Mouse (Mus musculus) stomach, embryonic 14.5 days (tissue): ENCODE results near the gene Zfp57. TPM values are rescaled to one million over a fixed set of nuclear protein-coding genes. Genes with fewer than 3 reads are reported as not detected.

Experiments
- ATAC-seq: fragments of 200-750 bp; cut with Nextera tagmentation; 2 replicates; pipeline ENCODE4 v1.8.0; 2017; ENCODE audit warnings: low read depth, moderate TSS enrichment; ENCODE audit not compliant: insufficient number of reproducible peaks, insufficient read depth, low FRiP score
- H3K27ac ChIP-seq: fragments of 300-500 bp; sonication (generic); 2 replicates; pipeline ENCODE4 v1.5.1; 2014; ENCODE audit warnings: mild to moderate bottlenecking, low read length, moderate library complexity, mixed read lengths
- H3K27me3 ChIP-seq: fragments of 300-500 bp; sonication (generic); 2 replicates; pipeline ENCODE4 v1.6.1; 2014; ENCODE audit warnings: low read length, control low read depth, mixed read lengths; ENCODE audit not compliant: control insufficient read depth, insufficient read depth
- H3K36me3 ChIP-seq: fragments of 300-500 bp; sonication (generic); 2 replicates; pipeline ENCODE4 v1.6.1; 2014; ENCODE audit warnings: mild to moderate bottlenecking, control low read depth, low read length, moderate library complexity, mixed read lengths; ENCODE audit not compliant: control insufficient read depth, insufficient read depth
- H3K4me1 ChIP-seq: fragments of 300-500 bp; sonication (generic); 2 replicates; pipeline ENCODE4 v1.6.1; 2014; ENCODE audit warnings: low read length, control low read depth, mixed read lengths; ENCODE audit not compliant: control insufficient read depth, insufficient read depth
- H3K4me2 ChIP-seq: fragments of 300-500 bp; sonication (generic); replicated peaks from 2 replicates; pipeline ENCODE4 v1.6.1; 2014; ENCODE audit warnings: low read depth, low read length, control low read depth
- H3K4me3 ChIP-seq: fragments of 300-500 bp; sonication (generic); 2 replicates; pipeline ENCODE4 v1.5.1; 2014; ENCODE audit warnings: low read depth, low read length, control low read depth
- H3K9ac ChIP-seq: fragments of 300-500 bp; sonication (generic); replicated peaks from 2 replicates; pipeline ENCODE4 v1.6.1; 2014; ENCODE audit warnings: low read depth, mild to moderate bottlenecking, control low read depth, low read length, moderate library complexity, mixed read lengths
- H3K9me3 ChIP-seq: fragments of 300-500 bp; sonication (generic); 2 replicates; pipeline ENCODE4 v1.6.1; 2016; ENCODE audit warnings: low read depth, low read length, control low read depth; ENCODE audit not compliant: control insufficient read depth
- WGBS: fragments of 180-500 bp; shearing (Covaris S2); extraction: QIAGEN DNeasy Blood & Tissue Kit; methylation state at CpG from one replicate; pipeline ENCODE4 v1.1.7; 2014; 5-methylcytosine and 5-hydroxymethylcytosine counted together
- polyA plus RNA-seq: library from polyadenylated mRNA; unstranded; fragments of >200 nt; fragmentation: Nextera tagmentation; extraction: Ambion mirVana; gene quantifications from 2 replicates; pipeline ENCODE4 v1.2.1, GENCODE M21; 2014

The Zfp57 gene
- polyA plus RNA-seq, 1 experiment from 2014 or later = 77.8 TPM

GRCm38 (mm10) chr17:37022628-37023576 lies 21.9 kb downstream of the Zfp57 start, which contains the start of gene Mog:
Mog (minus strand) TSS chr17:37023398.
- WGBS = 73% methylated on average over 9 of the region's 9 CpGs
- Histone ChIP-seq H3K27me3 (no peaks in the 10 kb centered on the region), H3K4me2 (no peak within 1 kb of the TSS), H3K27ac (no peak within 1 kb of the TSS), H3K4me3 (no peak within 1 kb of the TSS), H3K36me3 (no peaks in the 10 kb centered on the region), H3K9me3 (no peaks in the 10 kb centered on the region), H3K9ac (no peak within 1 kb of the TSS), H3K4me1 (no peaks in the 10 kb centered on the region)
- ATAC-seq = no peak

DNA sequence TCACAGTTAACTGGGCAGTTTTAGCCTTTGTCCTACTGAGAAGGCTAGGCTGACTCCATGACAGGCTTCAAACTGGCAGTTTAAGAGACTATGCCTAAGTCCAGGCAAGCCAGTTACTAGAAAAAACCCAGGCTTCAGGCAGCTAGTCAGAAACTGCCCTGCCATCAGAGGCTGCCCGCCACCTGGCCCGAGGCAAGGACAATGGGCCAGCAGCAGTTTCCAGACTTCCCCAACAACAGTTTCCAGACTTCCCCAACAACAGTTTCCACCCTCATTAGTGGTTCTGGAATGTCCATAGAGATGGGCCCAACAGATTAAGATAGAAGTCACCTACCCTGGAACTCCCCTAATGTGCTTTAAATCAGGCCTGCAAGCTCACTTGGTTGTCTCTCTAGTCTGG lies 25.5 kb downstream of the Zfp57 start:
- Histone ChIP-seq H3K36me3 (no peaks in the 10 kb centered on the region), H3K4me2 (no peak overlapping the region), H3K4me3 (no peak overlapping the region), H3K27ac (no peak overlapping the region), H3K27me3 (no peaks in the 10 kb centered on the region), H3K4me1 (0 out of 2 replicates have a peak, but pooled peaks cover 2% of the 10 kb centered on the region), H3K9ac (no peak overlapping the region), H3K9me3 (no peaks in the 10 kb centered on the region)
- 84% methylated on average over 2 of the region's 2 CpGs for WGBS
- ATAC-seq = no peak

- no peak overlapping the region for H3K4me3 ChIP-seq
- 0 out of 2 replicates have a peak, but pooled peaks cover 2% of the 10 kb centered on the region for H3K4me1 ChIP-seq
- H3K4me2 ChIP-seq = no peak overlapping the region
- no peaks in the 10 kb centered on the region for H3K27me3 ChIP-seq
- 95% methylated on average over 4 of the region's 4 CpGs for WGBS
- H3K27ac ChIP-seq = peak overlapping the region; percentile 89; the same call in 1 of the 2 replicates
- ATAC-seq = no peak
- H3K36me3 ChIP-seq = no peaks in the 10 kb centered on the region
- H3K9me3 ChIP-seq = no peaks in the 10 kb centered on the region
- H3K9ac ChIP-seq = no peak overlapping the region
Observed at GRCm38 (mm10) chr17:37027486-37027885, 26.5 kb downstream of the Zfp57 start.

DNA sequence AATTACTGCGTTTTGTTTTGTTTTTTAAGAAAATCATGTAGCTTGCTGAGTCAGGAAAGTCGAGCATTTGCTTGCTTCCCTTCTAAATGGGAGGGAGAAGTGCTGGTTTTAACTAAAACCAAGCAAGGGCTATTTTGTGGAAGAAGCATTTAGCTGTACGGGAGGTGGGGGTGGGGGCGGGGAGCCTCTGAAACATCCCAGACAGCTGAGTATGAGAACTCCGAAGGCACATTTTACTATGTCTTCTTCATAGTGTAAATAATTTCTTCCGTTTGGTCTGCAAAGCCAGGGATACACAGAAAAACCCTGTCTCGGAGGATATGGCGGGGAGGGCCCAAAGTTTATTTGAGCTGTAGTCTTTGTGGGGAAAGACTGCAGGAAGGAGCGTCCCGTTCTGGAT lies 27.2 kb downstream of the Zfp57 start:
- 3% methylated on average over 10 of the region's 10 CpGs for WGBS
- Histone ChIP-seq H3K4me1 (0 out of 2 replicates have a peak, but pooled peaks cover 2% of the 10 kb centered on the region), H3K4me3 (peak overlapping the region; percentile 35), H3K27ac (peak overlapping the region; percentile 89), H3K36me3 (no peaks in the 10 kb centered on the region), H3K4me2 (peak overlapping the region; percentile 50), H3K9ac (no peak overlapping the region), H3K27me3 (no peaks in the 10 kb centered on the region), H3K9me3 (no peaks in the 10 kb centered on the region)
- ATAC-seq = peak; percentile 20; the same call in 1 of the 2 replicates

- H3K27ac ChIP-seq = peak overlapping the region; percentile 89
- H3K27me3 ChIP-seq = no peaks in the 10 kb centered on the region
- H3K4me3 ChIP-seq = peak overlapping the region; percentile 35
- WGBS = under 1% methylated on average over 14 of the region's 14 CpGs
- H3K36me3 ChIP-seq = no peaks in the 10 kb centered on the region
- H3K9ac ChIP-seq = 0 out of 2 replicates have a peak overlapping the region, but pooled peaks have one; percentile 25
- peak overlapping the region; percentile 50 for H3K4me2 ChIP-seq
- ATAC-seq = peak; percentile 97
- H3K9me3 ChIP-seq = no peaks in the 10 kb centered on the region
- 0 out of 2 replicates have a peak, but pooled peaks cover 2% of the 10 kb centered on the region for H3K4me1 ChIP-seq
Observed at GRCm38 (mm10) chr17:37028683-37029120, 27.7 kb downstream of the Zfp57 start.

- peak overlapping the region; percentile 89 for H3K27ac ChIP-seq
- H3K9me3 ChIP-seq = no peaks in the 10 kb centered on the region
- no peaks in the 10 kb centered on the region for H3K36me3 ChIP-seq
- ATAC-seq = no peak
- whole genome bisulfite sequencing = 60% methylated on average over 8 of the region's 8 CpGs
- H3K9ac ChIP-seq = 0 out of 2 replicates have a peak overlapping the region, but pooled peaks have one; percentile 25
- H3K4me1 ChIP-seq = 0 out of 2 replicates have a peak, but pooled peaks cover 2% of the 10 kb centered on the region
- H3K4me2 ChIP-seq = peak overlapping the region; percentile 50
- H3K27me3 ChIP-seq = no peaks in the 10 kb centered on the region
- peak overlapping the region; percentile 35 for H3K4me3 ChIP-seq
Observed at GRCm38 (mm10) chr17:37029162-37029561, 28.2 kb downstream of the Zfp57 start.

GRCm38 (mm10) chr17:37039127-37039894 lies 38.3 kb downstream of the Zfp57 start:
- no peak overlapping the region for H3K9ac ChIP-seq
- no peak for ATAC-seq
- no peaks in the 10 kb centered on the region for H3K27me3 ChIP-seq
- H3K36me3 ChIP-seq = no peaks in the 10 kb centered on the region
- no peak overlapping the region for H3K27ac ChIP-seq
- H3K9me3 ChIP-seq = no peaks in the 10 kb centered on the region
- H3K4me2 ChIP-seq = no peak overlapping the region
- WGBS = 66% methylated on average over 2 of the region's 2 CpGs
- H3K4me3 ChIP-seq = no peak overlapping the region
- H3K4me1 ChIP-seq = no peaks in the 10 kb centered on the region

DNA sequence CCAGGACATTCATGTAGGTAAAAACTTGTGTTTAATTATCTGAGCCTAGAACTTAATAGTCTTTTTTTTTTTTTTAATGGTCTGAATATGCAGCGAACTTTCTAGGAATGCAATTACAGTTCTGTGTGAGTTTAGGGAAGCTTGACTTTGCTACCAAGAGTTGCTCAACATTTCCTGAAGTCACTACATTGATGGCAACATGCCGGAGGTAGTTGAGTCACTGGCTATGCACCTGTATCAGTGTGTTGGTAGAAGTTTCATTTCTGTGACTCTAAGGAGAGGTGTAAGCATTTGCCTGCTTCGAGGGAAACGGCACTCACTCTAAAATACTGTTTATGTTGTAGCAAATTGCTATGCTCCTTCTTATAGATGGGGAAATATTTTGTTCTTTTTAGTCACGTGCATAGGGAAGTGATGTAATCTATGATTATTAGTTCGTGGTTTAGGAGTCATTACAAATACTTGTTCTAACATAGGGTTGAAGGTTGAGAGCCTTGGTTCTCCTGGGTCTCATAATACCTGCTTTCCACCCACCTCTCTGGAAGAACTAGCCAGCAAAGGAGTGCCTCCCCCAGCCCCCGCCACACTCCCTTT lies 43.8 kb downstream of the Zfp57 start:
- Histone ChIP-seq H3K4me3 (0 out of 2 replicates have a peak overlapping the region, but pooled peaks have one; percentile 79), H3K4me2 (peak overlapping the region; percentile 88), H3K9ac (no peak overlapping the region)

More for the DNA sequence above, 43.8 kb downstream of the Zfp57 start:
- H3K4me1 ChIP-seq = peaks cover 12% of the 10 kb centered on the region
- H3K27ac ChIP-seq = no peak overlapping the region
- 57% methylated on average over 7 of the region's 7 CpGs for WGBS
- H3K36me3 ChIP-seq = no peaks in the 10 kb centered on the region
- no peaks in the 10 kb centered on the region for H3K27me3 ChIP-seq
- no peaks in the 10 kb centered on the region for H3K9me3 ChIP-seq
- no peak for ATAC-seq
